In genomic region chr4:121194736-121195135, GRCm38 (mm10) we compare ENCODE assay signal across 24 mouse cellular contexts.
"Had no signal": no experiment of that assay in that cellular context is flagged by ENCODE, and none has a peak within 500 bp of the region (broad histone marks: within the 10 kb centered on the region; RNA-seq: fewer than 3 reads in every experiment).

No protein-coding gene starts in this region.

- ATAC-seq: hindbrain, postnatal 0 days; intestine, embryonic 15.5 days; intestine, postnatal 0 days had no signal

- H3K27me3 ChIP-seq: heart, embryonic 13.5 days; heart, embryonic 15.5 days; hindbrain, embryonic 12.5 days; intestine, embryonic 15.5 days; limb, embryonic 13.5 days; limb, embryonic 15.5 days had no signal

- H3K36me3 ChIP-seq: intestine, embryonic 15.5 days had no signal

- H3K9ac ChIP-seq: heart, embryonic 13.5 days; heart, embryonic 15.5 days; hindbrain, embryonic 12.5 days; hindbrain, embryonic 14.5 days; intestine, embryonic 15.5 days; limb, embryonic 13.5 days; limb, embryonic 15.5 days had no signal

- H3K9me3 ChIP-seq: heart, embryonic 13.5 days; heart, embryonic 15.5 days; hindbrain, embryonic 12.5 days; intestine, embryonic 15.5 days; limb, embryonic 13.5 days; limb, embryonic 15.5 days had no signal

- H3K27ac ChIP-seq: heart, adult 2 months; heart, embryonic 13.5 days; heart, embryonic 15.5 days; hindbrain, embryonic 12.5 days; hindbrain, embryonic 14.5 days; hindbrain, postnatal 0 days; intestine, embryonic 15.5 days; kidney, postnatal 0 days; limb, embryonic 13.5 days; limb, embryonic 15.5 days had no signal

- DNase-seq: gastrocnemius, postnatal 14 days; gastrocnemius, postnatal 36 days; heart, adult 11 months; heart, adult 2 months; heart, postnatal 14 days; heart, postnatal 36 days; kidney, adult 18-20 months; kidney, adult 8-10 months; kidney, postnatal 14 days; kidney, postnatal 36 days; layer of hippocampus, adult 9-11 months; layer of hippocampus, postnatal 36 days; left cerebral cortex, postnatal 4 days had no signal

- H3K4me2 ChIP-seq: heart, embryonic 11.5 days; heart, embryonic 13.5 days; heart, embryonic 15.5 days; hindbrain, embryonic 12.5 days; hindbrain, embryonic 14.5 days; intestine, embryonic 15.5 days; limb, embryonic 13.5 days; limb, embryonic 15.5 days had no signal

- H3K4me3 ChIP-seq: heart, adult 2 months; heart, embryonic 13.5 days; heart, embryonic 15.5 days; hindbrain, embryonic 12.5 days; intestine, embryonic 15.5 days; limb, embryonic 13.5 days; limb, embryonic 15.5 days had no signal

- H3K4me1 ChIP-seq: hindbrain, embryonic 12.5 days; intestine, embryonic 15.5 days; limb, embryonic 13.5 days; limb, embryonic 15.5 days had no signal
